Mouse (Mus musculus) forebrain, embryonic 10.5 days (tissue): ENCODE results near the gene Olfr10. TPM values are rescaled to one million over a fixed set of nuclear protein-coding genes. Genes with fewer than 3 reads are reported as not detected.

Source experiments
- DNase-seq: peaks from one replicate; pipeline ENCODE4 v3.0.0-alpha.2; 2017; ENCODE audit warnings: low spot score; ENCODE audit errors: extremely low spot score
- H3K27ac ChIP-seq: fragments of 300-500 bp; sonication (generic); 2 replicates; pipeline ENCODE4 v1.5.1; 2016; ENCODE audit warnings: mild to moderate bottlenecking
- H3K27me3 ChIP-seq: fragments of 300-500 bp; sonication (generic); 2 replicates; pipeline ENCODE4 v1.6.1; 2016; ENCODE audit warnings: mild to moderate bottlenecking; ENCODE audit not compliant: poor library complexity, severe bottlenecking
- H3K36me3 ChIP-seq: fragments of 300-500 bp; sonication (generic); replicated peaks from 2 replicates; pipeline ENCODE4 v1.6.1; 2016; ENCODE audit warnings: mild to moderate bottlenecking, moderate library complexity
- H3K4me1 ChIP-seq: fragments of 300-500 bp; sonication (generic); 2 replicates; pipeline ENCODE4 v1.6.1; 2016
- H3K4me3 ChIP-seq: fragments of 300-500 bp; sonication (generic); 2 replicates; pipeline ENCODE4 v1.5.1; 2016; ENCODE audit warnings: mild to moderate bottlenecking, moderate library complexity
- H3K9me3 ChIP-seq: fragments of 300-500 bp; sonication (generic); 2 replicates; pipeline ENCODE4 v1.6.1; 2016; ENCODE audit warnings: mild to moderate bottlenecking, moderate library complexity
- WGBS: fragments of 180-500 bp; shearing (Covaris S2); methylation state at CpG from one replicate; pipeline ENCODE4 v1.1.7; 2016; 5-methylcytosine and 5-hydroxymethylcytosine counted together
- polyA plus RNA-seq: library from polyadenylated mRNA; unstranded; fragments of >200 nt; fragmentation: Nextera tagmentation; extraction: Ambion mirVana; gene quantifications from 2 replicates; pipeline ENCODE4 v1.2.1, GENCODE M21; 2016

Olfr10 gene
- polyA plus RNA-seq, 1 experiment from 2014 or later = not detected

DNA sequence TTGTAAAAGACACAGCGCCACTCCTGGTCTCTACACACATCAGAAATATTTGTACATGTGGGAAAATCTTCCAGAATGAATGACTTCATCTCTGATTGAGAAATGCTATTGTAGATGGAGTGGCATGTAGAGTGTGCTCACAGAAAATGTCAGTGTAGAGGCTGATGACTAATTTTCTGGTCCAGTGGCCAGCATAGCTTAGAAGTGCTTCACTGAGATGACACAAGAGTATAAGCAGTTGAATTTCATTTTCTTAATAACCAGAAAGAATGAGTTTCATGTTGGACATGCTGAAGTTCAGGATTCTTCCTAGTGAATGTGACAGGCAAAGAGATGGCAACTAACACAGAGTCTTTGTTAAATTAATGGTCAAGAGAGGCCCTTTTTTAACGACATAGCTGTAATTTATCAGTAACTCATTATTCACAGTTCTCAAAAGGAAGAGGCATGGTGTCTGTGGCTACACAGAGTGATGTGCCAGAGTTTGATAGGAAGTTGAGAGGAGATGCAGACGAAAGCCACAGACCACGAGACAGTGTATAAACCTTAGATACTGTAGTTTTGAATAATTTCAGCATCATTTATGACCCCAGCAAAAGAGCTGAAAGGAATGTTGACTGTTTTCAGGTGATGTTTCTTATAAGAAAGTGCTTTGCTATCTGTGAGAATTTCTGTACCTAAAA, 32.8 kb downstream of the Olfr10 start:
- Histone ChIP-seq H3K27ac (no peak overlapping the region), H3K4me3 (no peak overlapping the region), H3K36me3 (no peaks in the 10 kb centered on the region), H3K4me1 (no peaks in the 10 kb centered on the region), H3K27me3 (no peaks in the 10 kb centered on the region), H3K9me3 (no peaks in the 10 kb centered on the region)
- WGBS = 77% methylated on average over 4 of the region's 4 CpGs
- DNase-seq = no peak

Other genes with a start within 250 kb of the Olfr10 start
- not detected in 2 replicates for gene Tgtp2, start 240.5 kb upstream of the Olfr10 start, polyA plus RNA-seq
- gene Ifi47, start 228.2 kb upstream of the Olfr10 start, polyA plus RNA-seq = 0.12 and 0.62 TPM in 2 replicates
- gene Olfr1396, start 189.9 kb upstream of the Olfr10 start, polyA plus RNA-seq = not detected in 2 replicates
- not detected in 2 replicates for gene Olfr1395, start 162.5 kb upstream of the Olfr10 start, polyA plus RNA-seq
- gene Olfr1394, start 150.4 kb upstream of the Olfr10 start, polyA plus RNA-seq = not detected in 2 replicates
- gene Btnl9, start 117.6 kb upstream of the Olfr10 start, polyA plus RNA-seq = 0.07 and 0.14 TPM in 2 replicates
- gene Zfp62, start 101.4 kb upstream of the Olfr10 start, polyA plus RNA-seq = 42.3 and 49.2 TPM in 2 replicates
- 39.6 and 44.9 TPM in 2 replicates for gene Mgat1, start 60.5 kb upstream of the Olfr10 start, polyA plus RNA-seq
- 0.07 TPM in 1 of 2 replicates, not detected in the other for gene Olfr1393, start 26.4 kb upstream of the Olfr10 start, polyA plus RNA-seq
- gene Olfr1392, start 19.5 kb upstream of the Olfr10 start, polyA plus RNA-seq = not detected in 2 replicates
- gene Olfr1391, start 18.0 kb downstream of the Olfr10 start, polyA plus RNA-seq = not detected in 2 replicates
- gene Olfr1390, start 30.4 kb downstream of the Olfr10 start, polyA plus RNA-seq = not detected in 2 replicates
- not detected in 2 replicates for gene Olfr1389, start 118.3 kb downstream of the Olfr10 start, polyA plus RNA-seq
- 0.25 and 0.33 TPM in 2 replicates for gene Olfr1388, start 131.9 kb downstream of the Olfr10 start, polyA plus RNA-seq
- gene Olfr1387, start 150.6 kb downstream of the Olfr10 start, polyA plus RNA-seq = not detected in 2 replicates
- gene Olfr1386, start 160.3 kb downstream of the Olfr10 start, polyA plus RNA-seq = not detected in 2 replicates
- not detected in 2 replicates for gene Olfr1385, start 184.3 kb downstream of the Olfr10 start, polyA plus RNA-seq
- not detected in 2 replicates for gene Olfr1384, start 202.0 kb downstream of the Olfr10 start, polyA plus RNA-seq
- gene Olfr1383, start 214.9 kb downstream of the Olfr10 start, polyA plus RNA-seq = not detected in 2 replicates
- not detected in 2 replicates for gene Olfr1382, start 223.5 kb downstream of the Olfr10 start, polyA plus RNA-seq
- gene Olfr1381, start 238.7 kb downstream of the Olfr10 start, polyA plus RNA-seq = not detected in 2 replicates